Mouse (Mus musculus): Measurements from ENCODE around the gene Sec62. TPM values are rescaled to one million over a fixed set of nuclear protein-coding genes. Genes with fewer than 3 reads are reported as not detected.

Sec62 gene
- polyA plus RNA-seq, 1 experiment from 2014 or later: 118 TPM

GRCm38 (mm10) chr3:30774677-30775076 lies 18.0 kb upstream of the Sec62 start:
- 92% methylated on average over 5 of the region's 5 CpGs for WGBS

GRCm38 (mm10) chr3:30777984-30778383 lies 14.7 kb upstream of the Sec62 start:
- Histone ChIP-seq H3K27ac (replicated peaks) (no peak overlapping the region), H3K9ac (ENCODE audit: low read length) (no peak overlapping the region), H3K4me1 (replicated peaks; ENCODE audit: control insufficient read depth, insufficient read depth) (no peaks in the 10 kb centered on the region), H3K36me3 (ENCODE audit: control insufficient read depth, insufficient read depth, low read length) (no peaks in the 10 kb centered on the region), H3K9me3 (ENCODE audit: control insufficient read depth, low read length) (no peaks in the 10 kb centered on the region), H3K4me3 (ENCODE audit: low read depth, low read length) (no peak overlapping the region), H3K4me2 (replicated peaks; ENCODE audit: low read depth) (no peak overlapping the region), H3K27me3 (ENCODE audit: control insufficient read depth, insufficient read depth, low read length) (no peaks in the 10 kb centered on the region)
- TF ChIP-seq EP300 (optimal IDR thresholded peaks at IDR 0.05) (no peak), CTCF (IDR thresholded peaks at IDR 0.05; ENCODE audit: low read depth) (no peak)
- 62% methylated on average over 5 of the region's 5 CpGs for WGBS
- DNase-seq (ENCODE audit: low spot score): no peak
- no peak for ATAC-seq (ENCODE audit: low FRiP score, low TSS enrichment)

More at GRCm38 (mm10) chr3:30774677-30775076, 18.0 kb upstream of the Sec62 start:
- Histone ChIP-seq H3K36me3 (ENCODE audit: control insufficient read depth, insufficient read depth, low read length) (no peaks in the 10 kb centered on the region), H3K4me1 (replicated peaks; ENCODE audit: control insufficient read depth, insufficient read depth) (no peaks in the 10 kb centered on the region), H3K27ac (replicated peaks) (no peak overlapping the region), H3K9ac (ENCODE audit: low read length) (no peak overlapping the region), H3K4me2 (replicated peaks; ENCODE audit: low read depth) (no peak overlapping the region), H3K9me3 (ENCODE audit: control insufficient read depth, low read length) (no peaks in the 10 kb centered on the region), H3K4me3 (ENCODE audit: low read depth, low read length) (no peak overlapping the region), H3K27me3 (ENCODE audit: control insufficient read depth, insufficient read depth, low read length) (no peaks in the 10 kb centered on the region)
- no peak for TF ChIP-seq EP300 (optimal IDR thresholded peaks at IDR 0.05)
- no peak for TF ChIP-seq CTCF (IDR thresholded peaks at IDR 0.05; ENCODE audit: low read depth)
- DNase-seq (ENCODE audit: low spot score) (no peak), ATAC-seq (ENCODE audit: low FRiP score, low TSS enrichment) (no peak)

GRCm38 (mm10) chr3:30788531-30788930 lies 4.1 kb upstream of the Sec62 start:
- no peaks in the 10 kb centered on the region for H3K36me3 ChIP-seq (ENCODE audit: control insufficient read depth, insufficient read depth, low read length)
- no peak for TF ChIP-seq CTCF (IDR thresholded peaks at IDR 0.05; ENCODE audit: low read depth)
- TF ChIP-seq EP300 (optimal IDR thresholded peaks at IDR 0.05): no peak
- no peaks in the 10 kb centered on the region for H3K4me1 ChIP-seq (replicated peaks; ENCODE audit: control insufficient read depth, insufficient read depth)
- no peaks in the 10 kb centered on the region for H3K27me3 ChIP-seq (ENCODE audit: control insufficient read depth, insufficient read depth, low read length)
- H3K9ac ChIP-seq (ENCODE audit: low read length): no peak overlapping the region
- no peak overlapping the region for H3K4me3 ChIP-seq (ENCODE audit: low read depth, low read length)
- H3K9me3 ChIP-seq (ENCODE audit: control insufficient read depth, low read length): no peaks in the 10 kb centered on the region
- DNase-seq (ENCODE audit: low spot score) (no peak), ATAC-seq (ENCODE audit: low FRiP score, low TSS enrichment) (no peak)
- H3K27ac ChIP-seq (replicated peaks): no peak overlapping the region
- WGBS: 16% methylated on average over 5 of the region's 5 CpGs
- no peak overlapping the region for H3K4me2 ChIP-seq (replicated peaks; ENCODE audit: low read depth)

GRCm38 (mm10) chr3:30793403-30794221 lies 937 bp downstream of the Sec62 start:
- under 1% methylated on average over 49 of the region's 75 CpGs for WGBS
- Histone ChIP-seq H3K36me3 (ENCODE audit: control insufficient read depth, insufficient read depth, low read length) (no peaks in the 10 kb centered on the region), H3K4me1 (replicated peaks; ENCODE audit: control insufficient read depth, insufficient read depth) (0 out of 2 replicates have a peak, but pooled peaks cover 2% of the 10 kb centered on the region), H3K4me2 (replicated peaks; ENCODE audit: low read depth) (peak overlapping the region; percentile 81), H3K27me3 (ENCODE audit: control insufficient read depth, insufficient read depth, low read length) (no peaks in the 10 kb centered on the region), H3K9me3 (ENCODE audit: control insufficient read depth, low read length) (no peaks in the 10 kb centered on the region), H3K9ac (ENCODE audit: low read length) (peak overlapping the region; percentile 99), H3K27ac (replicated peaks) (peak overlapping the region; percentile 92), H3K4me3 (ENCODE audit: low read depth, low read length) (peak overlapping the region; percentile 98)
- DNase-seq (ENCODE audit: low spot score) (peak; percentile 57), ATAC-seq (ENCODE audit: low FRiP score, low TSS enrichment) (peak; percentile 77)
- TF ChIP-seq CTCF (IDR thresholded peaks at IDR 0.05; ENCODE audit: low read depth): no peak
- no peak for TF ChIP-seq EP300 (optimal IDR thresholded peaks at IDR 0.05)

- DNase-seq (ENCODE audit: low spot score) (no peak), ATAC-seq (ENCODE audit: low FRiP score, low TSS enrichment) (no peak)
- TF ChIP-seq EP300 (optimal IDR thresholded peaks at IDR 0.05) (no peak), CTCF (IDR thresholded peaks at IDR 0.05; ENCODE audit: low read depth) (no peak)
- H3K9ac ChIP-seq (ENCODE audit: low read length): no peak overlapping the region
- H3K4me3 ChIP-seq (ENCODE audit: low read depth, low read length): no peak overlapping the region
- no peak overlapping the region for H3K27ac ChIP-seq (replicated peaks)
- H3K4me1 ChIP-seq (replicated peaks; ENCODE audit: control insufficient read depth, insufficient read depth): no peaks in the 10 kb centered on the region
- H3K9me3 ChIP-seq (ENCODE audit: control insufficient read depth, low read length): no peaks in the 10 kb centered on the region
- WGBS: 88% methylated on average over 3 of the region's 3 CpGs
- H3K36me3 ChIP-seq (ENCODE audit: control insufficient read depth, insufficient read depth, low read length): no peaks in the 10 kb centered on the region; the same call in 1 of the 2 replicates
- H3K27me3 ChIP-seq (ENCODE audit: control insufficient read depth, insufficient read depth, low read length): no peaks in the 10 kb centered on the region
- no peak overlapping the region for H3K4me2 ChIP-seq (replicated peaks; ENCODE audit: low read depth)
Measured at GRCm38 (mm10) chr3:30802171-30802570, 9.5 kb downstream of the Sec62 start.

GRCm38 (mm10) chr3:30812881-30813280 lies 20.2 kb downstream of the Sec62 start:
- Histone ChIP-seq H3K27ac (replicated peaks) (no peak overlapping the region), H3K4me2 (replicated peaks; ENCODE audit: low read depth) (no peak overlapping the region), H3K27me3 (ENCODE audit: control insufficient read depth, insufficient read depth, low read length) (no peaks in the 10 kb centered on the region), H3K9me3 (ENCODE audit: control insufficient read depth, low read length) (no peaks in the 10 kb centered on the region), H3K9ac (ENCODE audit: low read length) (no peak overlapping the region), H3K4me1 (replicated peaks; ENCODE audit: control insufficient read depth, insufficient read depth) (no peaks in the 10 kb centered on the region), H3K36me3 (ENCODE audit: control insufficient read depth, insufficient read depth, low read length) (peaks cover 8% of the 10 kb centered on the region; the same call in 1 of the 2 replicates), H3K4me3 (ENCODE audit: low read depth, low read length) (no peak overlapping the region)
- peak; percentile 93 for ATAC-seq (ENCODE audit: low FRiP score, low TSS enrichment)
- peak; percentile 20 for DNase-seq (ENCODE audit: low spot score)
- WGBS: 58% methylated on average over 3 of the region's 3 CpGs
- TF ChIP-seq CTCF (IDR thresholded peaks at IDR 0.05; ENCODE audit: low read depth) (no peak), EP300 (optimal IDR thresholded peaks at IDR 0.05) (no peak)
